Mouse (Mus musculus) embryonic facial prominence, embryonic 14.5 days (tissue): ENCODE data around the gene Bcl2l14. TPM values are rescaled to one million over a fixed set of nuclear protein-coding genes. Genes with fewer than 3 reads are reported as not detected.
A peak's percentile ranks its signal among the peaks of the same experiment; 100 is the strongest.

Source experiments
- ATAC-seq: fragments of 200-750 bp; cut with Nextera tagmentation; 2 replicates; pipeline ENCODE4 v1.8.0; 2017; ENCODE audit warnings: low read depth, moderate number of reproducible peaks, moderate TSS enrichment
- DNase-seq: peaks from one replicate; pipeline ENCODE4 v3.0.0-alpha.2; 2015; ENCODE audit warnings: low spot score
- H3K27ac ChIP-seq: fragments of 300-500 bp; sonication (generic); replicated peaks from 2 replicates; pipeline ENCODE4 v1.5.1; 2014; ENCODE audit warnings: low read depth, mild to moderate bottlenecking, low read length, moderate library complexity
- H3K27me3 ChIP-seq: fragments of 300-500 bp; sonication (generic); replicated peaks from 2 replicates; pipeline ENCODE4 v1.6.1; 2014; ENCODE audit warnings: low read length; ENCODE audit not compliant: control insufficient read depth, insufficient read depth
- H3K36me3 ChIP-seq: fragments of 300-500 bp; sonication (generic); 2 replicates; pipeline ENCODE4 v1.6.1; 2014; ENCODE audit warnings: low read length, mixed read lengths; ENCODE audit not compliant: control insufficient read depth, insufficient read depth
- H3K4me1 ChIP-seq: fragments of 300-500 bp; sonication (generic); 2 replicates; pipeline ENCODE4 v1.6.1; 2014; ENCODE audit warnings: antibody characterized with exemption, low read length; ENCODE audit not compliant: control insufficient read depth, insufficient read depth
- H3K4me2 ChIP-seq: fragments of 300-500 bp; sonication (generic); 2 replicates; pipeline ENCODE4 v1.6.1; 2014; ENCODE audit warnings: low read depth, mild to moderate bottlenecking, low read length, moderate library complexity, mixed read lengths
- H3K4me3 ChIP-seq: fragments of 300-500 bp; sonication (generic); 2 replicates; pipeline ENCODE4 v1.5.1; 2014; ENCODE audit warnings: low read depth, mild to moderate bottlenecking, low read length
- H3K9ac ChIP-seq: fragments of 300-500 bp; sonication (generic); 2 replicates; pipeline ENCODE4 v1.6.1; 2014; ENCODE audit warnings: low read depth, mild to moderate bottlenecking, low read length, moderate library complexity, mixed read lengths
- H3K9me3 ChIP-seq: fragments of 300-500 bp; sonication (generic); 2 replicates; pipeline ENCODE4 v1.6.1; 2016; ENCODE audit warnings: low read length; ENCODE audit not compliant: control insufficient read depth
- whole genome bisulfite sequencing: fragments of 180-500 bp; shearing (Covaris S2); extraction: QIAGEN DNeasy Blood & Tissue Kit; methylation state at CpG from one replicate; pipeline ENCODE4 v1.1.7; 2014; 5-methylcytosine and 5-hydroxymethylcytosine counted together
- polyA plus RNA-seq: library from polyadenylated mRNA; unstranded; fragments of >200 nt; fragmentation: Nextera tagmentation; extraction: Ambion mirVana; gene quantifications from 2 replicates; pipeline ENCODE4 v1.2.1, GENCODE M21; 2014

The Bcl2l14 gene
- polyA plus RNA-seq, 1 experiment from 2014 or later = 3.0 TPM

DNA sequence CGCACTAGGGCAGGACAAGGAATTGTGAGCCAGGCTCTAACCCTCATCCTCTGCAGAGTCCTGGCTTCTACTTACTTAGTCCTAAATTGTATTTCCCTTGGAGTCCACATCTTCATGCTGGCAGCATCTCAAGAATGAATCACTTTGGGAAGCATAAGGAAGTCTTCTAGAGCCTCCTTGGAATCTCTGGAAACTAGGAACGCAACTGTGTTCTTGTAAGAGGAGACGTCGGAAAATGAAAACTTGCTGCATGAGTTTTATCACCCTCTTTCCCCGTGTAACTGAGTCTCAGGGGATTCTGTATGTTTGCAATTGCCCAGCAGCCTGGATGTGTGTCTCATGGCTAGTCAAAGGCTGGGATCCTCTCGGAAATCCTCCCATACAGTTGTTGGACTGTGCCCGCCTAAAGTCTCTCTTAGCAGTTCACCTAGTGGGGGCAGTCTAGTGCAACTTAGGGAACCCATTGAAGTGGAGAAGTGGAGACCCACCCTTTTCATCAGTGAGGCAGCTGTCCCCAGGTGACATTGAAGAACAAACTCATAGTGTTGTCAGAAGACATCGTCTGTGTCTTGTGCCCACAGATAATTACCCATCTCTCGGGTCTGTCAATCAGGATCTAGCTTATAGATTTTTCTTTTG, 34.2 kb downstream of the Bcl2l14 start:
- no peak overlapping the region for H3K4me3 ChIP-seq
- no peak overlapping the region for H3K4me2 ChIP-seq
- peak; percentile 81 for DNase-seq
- ATAC-seq = no peak
- H3K4me1 ChIP-seq = peaks cover 10% of the 10 kb centered on the region; the same call in 1 of the 2 replicates
- H3K9me3 ChIP-seq = no peaks in the 10 kb centered on the region
- no peak overlapping the region for H3K9ac ChIP-seq
- H3K27ac ChIP-seq = no peak overlapping the region
- no peaks in the 10 kb centered on the region for H3K36me3 ChIP-seq
- WGBS = 62% methylated on average over 9 of the region's 9 CpGs
- H3K27me3 ChIP-seq = no peaks in the 10 kb centered on the region

DNA sequence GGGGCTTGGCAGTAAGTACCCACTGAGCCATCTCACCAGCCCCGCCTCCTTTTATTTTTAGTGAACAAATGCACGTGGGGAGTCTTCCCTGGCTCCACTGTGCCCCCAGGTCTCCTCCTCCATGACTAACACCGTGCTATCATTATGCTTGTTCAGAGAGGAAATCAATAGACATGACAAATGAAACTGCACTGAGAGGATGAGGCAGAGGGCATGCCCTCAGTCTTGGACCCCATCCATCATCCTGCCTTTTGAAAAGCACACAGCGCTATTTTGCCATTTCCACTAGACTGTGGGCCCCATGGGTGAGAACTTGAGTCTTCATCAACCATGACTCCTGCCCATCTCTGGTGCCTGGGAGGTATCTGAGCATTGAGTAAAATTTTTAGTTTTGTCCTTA, 35.5 kb downstream of the Bcl2l14 start:
- H3K4me1 ChIP-seq = peaks cover 10% of the 10 kb centered on the region; the same call in 1 of the 2 replicates
- no peaks in the 10 kb centered on the region for H3K9me3 ChIP-seq
- H3K9ac ChIP-seq = no peak overlapping the region
- DNase-seq (no peak), ATAC-seq (no peak)
- H3K27me3 ChIP-seq = no peaks in the 10 kb centered on the region
- no peak overlapping the region for H3K27ac ChIP-seq
- 65% methylated on average over 4 of the region's 4 CpGs for WGBS
- no peak overlapping the region for H3K4me3 ChIP-seq
- H3K36me3 ChIP-seq = no peaks in the 10 kb centered on the region
- H3K4me2 ChIP-seq = no peak overlapping the region

DNA sequence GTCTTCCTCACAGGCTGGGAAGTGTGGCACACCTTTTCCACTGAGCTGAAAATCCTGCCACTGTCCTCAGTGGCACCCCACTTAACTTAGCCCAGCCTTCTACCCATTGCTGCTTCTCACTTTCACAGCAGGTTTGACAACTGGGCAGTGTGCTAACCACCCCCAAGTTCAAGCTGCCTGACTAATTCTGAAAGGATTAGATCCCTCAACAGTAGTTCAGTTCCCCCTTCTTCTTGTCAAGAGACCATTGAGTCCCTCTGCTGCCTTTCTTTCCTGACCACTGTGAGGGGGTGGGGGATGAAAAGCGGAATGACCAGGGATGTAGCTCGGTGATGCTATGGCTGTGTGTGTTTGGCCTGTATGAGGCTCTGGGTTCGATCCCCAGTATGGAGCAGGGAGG, 37.2 kb downstream of the Bcl2l14 start:
- Histone ChIP-seq H3K4me1 (peaks cover 11% of the 10 kb centered on the region; the same call in 1 of the 2 replicates), H3K27ac (no peak overlapping the region), H3K36me3 (no peaks in the 10 kb centered on the region), H3K27me3 (no peaks in the 10 kb centered on the region), H3K9ac (no peak overlapping the region), H3K4me2 (no peak overlapping the region), H3K9me3 (no peaks in the 10 kb centered on the region), H3K4me3 (no peak overlapping the region)
- 91% methylated on average over 3 of the region's 3 CpGs for WGBS
- DNase-seq (no peak), ATAC-seq (no peak)

DNA sequence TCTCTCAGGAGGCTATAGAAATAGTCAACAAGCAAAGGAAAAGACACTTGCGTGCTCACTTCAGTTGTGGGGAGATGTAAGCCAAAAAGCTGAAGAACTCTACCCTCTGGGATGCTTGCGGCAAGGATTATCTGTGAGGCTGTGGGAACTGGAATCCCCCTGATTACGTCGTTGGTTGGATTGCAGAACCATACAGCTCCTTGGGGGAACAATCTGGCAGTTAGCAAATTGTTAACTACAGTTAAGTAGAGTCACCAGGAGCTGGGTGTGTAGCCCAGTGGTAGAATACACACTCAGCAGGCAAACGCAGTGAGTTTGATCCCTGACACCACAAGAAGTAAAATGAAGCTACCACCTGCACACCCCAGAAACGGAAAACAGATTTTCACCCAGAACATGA, 37.9 kb downstream of the Bcl2l14 start:
- H3K9me3 ChIP-seq = no peaks in the 10 kb centered on the region
- H3K9ac ChIP-seq = no peak overlapping the region
- no peak overlapping the region for H3K27ac ChIP-seq
- no peak overlapping the region for H3K4me2 ChIP-seq
- peaks cover 16% of the 10 kb centered on the region for H3K4me1 ChIP-seq
- H3K27me3 ChIP-seq = no peaks in the 10 kb centered on the region
- no peak overlapping the region for H3K4me3 ChIP-seq
- DNase-seq (no peak), ATAC-seq (no peak)
- no peaks in the 10 kb centered on the region for H3K36me3 ChIP-seq
- 55% methylated on average over 6 of the region's 6 CpGs for WGBS

DNA sequence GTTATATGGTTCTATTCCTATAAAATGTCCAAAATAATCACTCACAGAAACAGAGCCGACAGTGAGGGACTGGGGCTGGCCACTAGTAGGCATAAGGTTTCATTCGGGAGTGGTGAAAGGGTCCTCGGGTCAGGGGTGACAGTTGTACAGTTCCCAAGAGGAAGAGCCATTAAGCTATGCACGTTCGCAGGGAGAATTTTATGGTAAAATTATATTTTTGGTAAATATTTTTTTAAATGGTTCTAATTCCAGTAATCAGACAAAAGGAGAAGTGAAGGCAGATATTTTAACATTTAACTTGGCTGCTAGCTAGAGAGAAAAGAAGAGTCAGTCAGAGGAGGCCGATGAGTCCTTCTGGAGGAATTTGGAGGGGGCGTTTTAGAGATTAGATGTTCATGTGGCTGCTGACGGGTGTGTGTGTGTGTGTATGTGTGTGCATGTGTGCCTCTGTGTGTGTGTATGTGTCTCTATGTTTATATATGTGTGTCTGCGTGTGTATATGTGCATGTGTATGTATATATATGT, 38.8 kb downstream of the Bcl2l14 start:
- H3K27me3 ChIP-seq = no peaks in the 10 kb centered on the region
- H3K4me1 ChIP-seq = peaks cover 15% of the 10 kb centered on the region
- no peak for DNase-seq
- H3K9me3 ChIP-seq = no peaks in the 10 kb centered on the region
- no peak overlapping the region for H3K27ac ChIP-seq
- H3K4me2 ChIP-seq = no peak overlapping the region
- 53% methylated on average over 9 of the region's 9 CpGs for WGBS
- H3K36me3 ChIP-seq = no peaks in the 10 kb centered on the region
- no peak overlapping the region for H3K4me3 ChIP-seq
- no peak for ATAC-seq
- H3K9ac ChIP-seq = no peak overlapping the region

DNA sequence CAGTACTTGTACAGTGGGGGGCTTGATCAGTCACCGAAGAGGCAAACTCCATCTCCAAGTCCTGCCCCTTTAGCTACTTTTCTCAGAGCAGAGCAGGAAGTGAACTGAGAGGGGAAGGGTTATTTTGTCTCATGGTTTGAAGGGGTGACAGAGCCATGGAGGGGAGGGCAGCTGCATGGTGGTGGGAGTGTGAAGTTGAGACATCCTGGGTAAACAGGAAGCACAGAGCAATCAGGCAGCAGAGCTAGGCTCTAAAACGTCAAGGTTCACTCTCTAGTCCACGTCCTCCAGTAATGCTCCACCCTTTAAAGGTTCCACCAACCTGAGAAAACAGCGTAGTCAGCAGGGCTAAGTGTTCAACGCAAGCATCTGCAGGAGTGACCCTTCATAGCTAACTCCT, 40.8 kb downstream of the Bcl2l14 start:
- Histone ChIP-seq H3K36me3 (no peaks in the 10 kb centered on the region), H3K9me3 (no peaks in the 10 kb centered on the region), H3K27ac (no peak overlapping the region), H3K4me2 (no peak overlapping the region), H3K9ac (no peak overlapping the region), H3K4me1 (peaks cover 19% of the 10 kb centered on the region), H3K4me3 (no peak overlapping the region), H3K27me3 (no peaks in the 10 kb centered on the region)
- WGBS = 72% methylated on average over 5 of the region's 5 CpGs
- DNase-seq = no peak
- ATAC-seq = no peak

DNA sequence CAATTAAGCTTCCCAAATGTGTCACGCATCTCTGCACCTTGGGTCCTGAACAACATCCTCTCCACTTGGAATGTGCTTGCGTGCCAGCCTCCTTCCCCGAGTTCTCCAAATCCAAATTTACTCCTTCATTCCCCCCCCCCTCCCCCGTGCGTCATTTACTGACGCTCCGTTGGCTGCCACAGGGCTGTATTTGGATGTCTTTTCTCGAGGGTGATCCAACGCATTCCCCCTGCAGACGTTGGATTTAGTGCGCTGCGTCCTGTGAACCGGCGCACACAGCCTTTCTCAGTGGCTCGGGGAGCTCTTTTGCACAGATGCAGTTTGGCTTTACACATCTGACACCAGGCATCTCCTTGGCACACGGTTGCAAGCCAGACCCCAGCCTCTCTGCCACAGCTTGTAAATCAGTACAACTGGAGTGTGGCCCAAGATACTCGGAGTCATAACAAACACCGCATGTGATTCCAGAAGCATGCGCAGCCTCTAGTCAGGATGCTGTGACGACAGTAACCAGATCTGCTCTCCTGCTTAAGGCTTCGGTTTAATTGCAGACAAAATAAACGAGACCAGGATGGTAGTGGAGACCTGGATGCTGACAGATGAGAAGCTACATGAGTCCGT, 43.4 kb downstream of the Bcl2l14 start:
- ATAC-seq (peak; percentile 91), DNase-seq (peak; percentile 95)
- 3% methylated on average over 23 of the region's 23 CpGs for WGBS
- no peaks in the 10 kb centered on the region for H3K27me3 ChIP-seq
- H3K9ac ChIP-seq = peak overlapping the region; percentile 51
- peak overlapping the region; percentile 87 for H3K27ac ChIP-seq
- H3K9me3 ChIP-seq = no peaks in the 10 kb centered on the region
- peaks cover 19% of the 10 kb centered on the region for H3K4me1 ChIP-seq
- peak overlapping the region; percentile 51 for H3K4me2 ChIP-seq
- H3K36me3 ChIP-seq = no peaks in the 10 kb centered on the region
- peak overlapping the region; percentile 25 for H3K4me3 ChIP-seq

DNA sequence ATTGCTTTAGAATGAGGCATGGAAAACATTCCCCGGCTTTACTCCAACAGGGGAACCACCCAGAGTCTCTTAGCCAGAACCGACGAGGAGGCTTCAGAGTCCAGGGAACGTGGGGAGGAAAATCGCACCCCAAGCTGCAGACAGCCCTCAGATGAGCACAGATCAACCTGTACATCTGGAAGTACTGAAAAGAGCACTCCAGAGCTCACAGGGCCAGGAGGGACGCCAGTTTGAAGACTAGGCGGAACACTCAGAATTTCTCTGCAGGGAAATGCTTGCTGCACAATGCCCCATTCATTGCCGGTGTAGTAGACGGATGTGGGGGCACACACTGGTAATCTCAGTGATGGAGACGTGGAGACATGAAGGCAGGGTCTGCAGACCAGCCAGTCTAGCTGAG, 43.9 kb downstream of the Bcl2l14 start:
- DNase-seq = no peak
- H3K9ac ChIP-seq = peak overlapping the region; percentile 51; the same call in 1 of the 2 replicates
- 11% methylated on average over 10 of the region's 10 CpGs for WGBS

More for the DNA sequence above, 43.9 kb downstream of the Bcl2l14 start:
- Histone ChIP-seq H3K27ac (peak overlapping the region; percentile 87), H3K4me2 (peak overlapping the region; percentile 51), H3K36me3 (peaks cover 4% of the 10 kb centered on the region), H3K27me3 (no peaks in the 10 kb centered on the region), H3K9me3 (no peaks in the 10 kb centered on the region), H3K4me3 (peak overlapping the region; percentile 25), H3K4me1 (peaks cover 19% of the 10 kb centered on the region)
- no peak; the same call in 1 of the 2 replicates for ATAC-seq
